ENCODE assay signal across 9 mouse cellular contexts in genomic region chr17:15825481-15826396, GRCm38 (mm10). TPM values are rescaled to one million over a fixed set of nuclear protein-coding genes. Genes with fewer than 3 reads are reported as not detected.
DNase-seq lines count a peak whose midpoint lies in the region; ATAC-seq and TF ChIP-seq lines count a peak whose summit lies in the region.
"Had no signal": no experiment of that assay in that cellular context is flagged by ENCODE, and none has a peak within 500 bp of the region (broad histone marks: within the 10 kb centered on the region; RNA-seq: fewer than 3 reads in every experiment).

No protein-coding gene starts in this region.

- H3K9ac ChIP-seq in embryonic facial prominence, embryonic 12.5 days: peak overlapping the region; percentile 83
- H3K9ac ChIP-seq in heart, postnatal 0 days (replicated peaks; ENCODE audit: low read depth, low read length): peak overlapping the region; percentile 83

- no peak for TF ChIP-seq POLR2A in small intestine, adult 2 months (IDR thresholded peaks at IDR 0.05; ENCODE audit: low read depth, low read length)

- peaks cover 76% of the 10 kb centered on the region for H3K27me3 ChIP-seq in erythroblast, embryonic 14.5 days (ENCODE audit: control insufficient read depth)
- H3K27me3 ChIP-seq in embryonic facial prominence, embryonic 12.5 days: no peaks in the 10 kb centered on the region
- H3K27me3 ChIP-seq in heart, postnatal 0 days (ENCODE audit: control insufficient read depth, insufficient read depth, low read length): no peaks in the 10 kb centered on the region
- peaks cover 14% of the 10 kb centered on the region; the same call in 1 of the 2 replicates for H3K27me3 ChIP-seq in midbrain, embryonic 10.5 days (ENCODE audit: low read depth, poor library complexity, severe bottlenecking)
- no peaks in the 10 kb centered on the region for H3K27me3 ChIP-seq in small intestine, adult 2 months (ENCODE audit: control insufficient read depth, insufficient read depth, low read length)

- TF ChIP-seq CTCF in heart, postnatal 0 days (IDR thresholded peaks at IDR 0.05; ENCODE audit: low read depth): no peak
- TF ChIP-seq CTCF in small intestine, adult 2 months (IDR thresholded peaks at IDR 0.05; ENCODE audit: extremely low read depth, insufficient read length, insufficient replicate concordance, low read depth, low read length): no peak

- no peaks in the 10 kb centered on the region for H3K36me3 ChIP-seq in erythroblast, embryonic 14.5 days (ENCODE audit: control insufficient read depth)
- peaks cover 2% of the 10 kb centered on the region; the same call in 1 of the 2 replicates for H3K36me3 ChIP-seq in embryonic facial prominence, embryonic 12.5 days
- 0 out of 2 replicates have a peak, but pooled peaks cover under 1% of the 10 kb centered on the region for H3K36me3 ChIP-seq in heart, postnatal 0 days (replicated peaks; ENCODE audit: control insufficient read depth, insufficient read depth, low read length)
- H3K36me3 ChIP-seq in midbrain, embryonic 10.5 days: peaks cover 9% of the 10 kb centered on the region
- no peaks in the 10 kb centered on the region for H3K36me3 ChIP-seq in small intestine, adult 2 months (ENCODE audit: control insufficient read depth, insufficient read depth, low read length)

- peak; percentile 63 for DNase-seq in ZHBTc4 (ENCODE audit: low read depth, low spot score)
- no peak for DNase-seq in heart, postnatal 0 days (ENCODE audit: low spot score)
- peak; percentile 51 to 76 for DNase-seq in kidney, postnatal 36 days
- DNase-seq in midbrain, embryonic 10.5 days (ENCODE audit: low spot score): peak; percentile 68

- peaks cover 7% of the 10 kb centered on the region for H3K9me3 ChIP-seq in erythroblast, embryonic 14.5 days (ENCODE audit: control insufficient read depth, low read length)
- H3K9me3 ChIP-seq in embryonic facial prominence, embryonic 12.5 days: no peaks in the 10 kb centered on the region
- no peaks in the 10 kb centered on the region for H3K9me3 ChIP-seq in heart, postnatal 0 days (replicated peaks; ENCODE audit: control insufficient read depth, low read length)
- no peaks in the 10 kb centered on the region for H3K9me3 ChIP-seq in midbrain, embryonic 10.5 days (replicated peaks)

- H3K4me3 ChIP-seq in erythroblast, embryonic 14.5 days (replicated peaks): peak overlapping the region; percentile 49
- H3K4me3 ChIP-seq in embryonic facial prominence, embryonic 12.5 days: peak overlapping the region; percentile 82
- H3K4me3 ChIP-seq in heart, postnatal 0 days (ENCODE audit: low read depth, low read length): peak overlapping the region; percentile 94
- H3K4me3 ChIP-seq in midbrain, embryonic 10.5 days: peak overlapping the region; percentile 91
- H3K4me3 ChIP-seq in small intestine, adult 2 months (ENCODE audit: low read depth, low read length): peak overlapping the region; percentile 90

- peak overlapping the region; percentile 65 for H3K4me2 ChIP-seq in embryonic facial prominence, embryonic 12.5 days (replicated peaks)
- peak overlapping the region; percentile 97 for H3K4me2 ChIP-seq in heart, postnatal 0 days (ENCODE audit: low read depth, low read length)

- peaks cover 6% of the 10 kb centered on the region for H3K4me1 ChIP-seq in erythroblast, embryonic 14.5 days (ENCODE audit: control insufficient read depth)
- peaks cover 35% of the 10 kb centered on the region for H3K4me1 ChIP-seq in embryonic facial prominence, embryonic 12.5 days
- peaks cover 36% of the 10 kb centered on the region for H3K4me1 ChIP-seq in heart, postnatal 0 days (ENCODE audit: control insufficient read depth, insufficient read depth)
- peaks cover 62% of the 10 kb centered on the region for H3K4me1 ChIP-seq in midbrain, embryonic 10.5 days
- peaks cover 5% of the 10 kb centered on the region for H3K4me1 ChIP-seq in small intestine, adult 2 months (ENCODE audit: control insufficient read depth, insufficient read depth, insufficient read length, low read length)

- H3K27ac ChIP-seq in embryonic facial prominence, embryonic 12.5 days: peak overlapping the region; percentile 96
- peak overlapping the region; percentile 88 for H3K27ac ChIP-seq in heart, postnatal 0 days (ENCODE audit: low read depth)
- H3K27ac ChIP-seq in midbrain, embryonic 10.5 days (replicated peaks): peak overlapping the region; percentile 96
- H3K27ac ChIP-seq in small intestine, adult 2 months (ENCODE audit: insufficient read depth, low read depth, low read length): peak overlapping the region; percentile 90

- no peak for ATAC-seq in erythroblast, adult 5-6 weeks (replicated peaks; ENCODE audit: low FRiP score, poor library complexity, severe bottlenecking)
- ATAC-seq in embryonic facial prominence, embryonic 12.5 days (ENCODE audit: insufficient number of reproducible peaks, insufficient read depth, low FRiP score, low TSS enrichment): peak; percentile 61
- ATAC-seq in heart, postnatal 0 days (ENCODE audit: insufficient read depth, low read depth): peak; percentile 61

- no peak for TF ChIP-seq EP300 in heart, postnatal 0 days (IDR thresholded peaks at IDR 0.05; ENCODE audit: low read depth)

- under 1% methylated on average over 101 of the region's 102 CpGs for WGBS in embryonic facial prominence, embryonic 12.5 days
- WGBS in heart, postnatal 0 days: 1% methylated on average over 76 of the region's 102 CpGs
- under 1% methylated on average over 102 of the region's 102 CpGs for WGBS in midbrain, embryonic 10.5 days
- WGBS in small intestine, adult 2 months: under 1% methylated on average over 99 of the region's 102 CpGs

RNA-seq across cellular contexts. Expression of gene Rgmb, which starts 5.1 kb away (rescaled TPM):
- polyA plus RNA-seq in erythroblast, embryonic 14.5 days (2012): 0.02 TPM in 1 of 2 replicates, not detected in the other
- total RNA-seq in erythroblast, adult 5-6 weeks (2015; ENCODE audit: low replicate concordance): not detected in 2 replicates
- 0.14 and 0.51 TPM in 2 replicates for total RNA-seq in erythroblast, adult 5-6 weeks (2017; ENCODE audit: low replicate concordance)
- polyA plus RNA-seq in embryonic facial prominence, embryonic 12.5 days (2016; fragmentation: Nextera tagmentation; extraction: Ambion mirVana): 30.2 and 33.5 TPM in 2 replicates
- total RNA-seq in heart, postnatal 0 days (2014; rRNA removed; ENCODE audit: low replicate concordance): 15.7 and 26.9 TPM in 2 replicates
- 7.2 and 8.4 TPM in 2 replicates for polyA plus RNA-seq in heart, postnatal 0 days (2015; fragmentation: Nextera tagmentation; extraction: Ambion mirVana)
- 27.6 and 43.0 TPM in 2 replicates for polyA plus RNA-seq in midbrain, embryonic 10.5 days (2016; fragmentation: Nextera tagmentation; extraction: Ambion mirVana)
- 76.1 and 97.5 TPM in 2 replicates for polyA plus RNA-seq in small intestine, adult 2 months (2012; rRNA removed)
- total RNA-seq: MEL had no signal
